Mouse (Mus musculus): ENCODE measurements around the gene Pgm5. TPM values are rescaled to one million over a fixed set of nuclear protein-coding genes. Genes with fewer than 3 reads are reported as not detected.
A peak's percentile ranks its signal among the peaks of the same experiment; 100 is the strongest.

The Pgm5 gene
- 10.9 and 11.9 TPM in 2 replicates for polyA plus RNA-seq (2015; fragmentation: Nextera tagmentation; extraction: Ambion mirVana)

GRCm38 (mm10) chr19:24861612-24862451, at the start of gene Pgm5:
Gene Pgm5, minus strand, starts transcription at chr19:24861855.
- Histone ChIP-seq H3K9me3 (no peaks in the 10 kb centered on the region), H3K9ac (peak within 1 kb of the TSS; percentile 60), H3K27ac (peak within 1 kb of the TSS; percentile 75), H3K4me2 (peak within 1 kb of the TSS; percentile 67), H3K4me1 (0 out of 2 replicates have a peak, but pooled peaks cover 8% of the 10 kb centered on the region), H3K4me3 (replicated peaks) (peak within 1 kb of the TSS; percentile 58), H3K36me3 (no peaks in the 10 kb centered on the region), H3K27me3 (replicated peaks) (no peaks in the 10 kb centered on the region; the same call in 1 of the 2 replicates)
- WGBS = under 1% methylated on average over 36 of the region's 39 CpGs
- ATAC-seq (ENCODE audit: insufficient read depth, low FRiP score, low read depth) = peak; percentile 81

- no peak for ATAC-seq (ENCODE audit: insufficient read depth, low FRiP score, low read depth)
- Histone ChIP-seq H3K27ac (no peak overlapping the region), H3K36me3 (no peaks in the 10 kb centered on the region), H3K4me1 (no peaks in the 10 kb centered on the region), H3K9ac (no peak overlapping the region), H3K27me3 (replicated peaks) (no peaks in the 10 kb centered on the region; the same call in 1 of the 2 replicates), H3K9me3 (no peaks in the 10 kb centered on the region), H3K4me2 (no peak overlapping the region), H3K4me3 (replicated peaks) (no peak overlapping the region)
- 87% methylated on average over 3 of the region's 3 CpGs for WGBS
These were observed 46.9 kb upstream of the Pgm5 start for GRCm38 (mm10) chr19:24908385-24909155.

GRCm38 (mm10) chr19:24907655-24908054, 46.0 kb upstream of the Pgm5 start:
- Histone ChIP-seq H3K4me3 (replicated peaks) (no peak overlapping the region), H3K4me2 (no peak overlapping the region), H3K27me3 (replicated peaks) (peaks cover 7% of the 10 kb centered on the region; the same call in 1 of the 2 replicates), H3K4me1 (no peaks in the 10 kb centered on the region), H3K36me3 (no peaks in the 10 kb centered on the region), H3K27ac (no peak overlapping the region), H3K9me3 (no peaks in the 10 kb centered on the region), H3K9ac (no peak overlapping the region)
- no peak for ATAC-seq (ENCODE audit: insufficient read depth, low FRiP score, low read depth)
- 91% methylated on average over 6 of the region's 6 CpGs for WGBS

GRCm38 (mm10) chr19:24902821-24903220, 41.2 kb upstream of the Pgm5 start:
- H3K4me1 ChIP-seq = peaks cover 16% of the 10 kb centered on the region
- no peaks in the 10 kb centered on the region for H3K9me3 ChIP-seq
- peaks cover 48% of the 10 kb centered on the region for H3K27me3 ChIP-seq (replicated peaks)
- ATAC-seq (ENCODE audit: insufficient read depth, low FRiP score, low read depth) = no peak
- WGBS = 44% methylated on average over 2 of the region's 2 CpGs
- H3K4me3 ChIP-seq (replicated peaks) = no peak overlapping the region
- H3K4me2 ChIP-seq = no peak overlapping the region
- no peak overlapping the region for H3K9ac ChIP-seq
- H3K27ac ChIP-seq = no peak overlapping the region
- H3K36me3 ChIP-seq = no peaks in the 10 kb centered on the region

GRCm38 (mm10) chr19:24902256-24902655, 40.6 kb upstream of the Pgm5 start:
- Histone ChIP-seq H3K9ac (no peak overlapping the region), H3K4me3 (replicated peaks) (no peak overlapping the region), H3K4me2 (no peak overlapping the region), H3K4me1 (peaks cover 20% of the 10 kb centered on the region), H3K27me3 (replicated peaks) (peaks cover 54% of the 10 kb centered on the region), H3K27ac (no peak overlapping the region), H3K9me3 (no peaks in the 10 kb centered on the region), H3K36me3 (no peaks in the 10 kb centered on the region)
- WGBS = 5% methylated on average over 2 of the region's 2 CpGs
- ATAC-seq (ENCODE audit: insufficient read depth, low FRiP score, low read depth) = no peak

GRCm38 (mm10) chr19:24901666-24902065, 40.0 kb upstream of the Pgm5 start:
- peaks cover 60% of the 10 kb centered on the region for H3K27me3 ChIP-seq (replicated peaks)
- H3K4me3 ChIP-seq (replicated peaks) = no peak overlapping the region
- no peak overlapping the region for H3K4me2 ChIP-seq
- ATAC-seq (ENCODE audit: insufficient read depth, low FRiP score, low read depth) = no peak
- H3K36me3 ChIP-seq = no peaks in the 10 kb centered on the region
- 12% methylated on average over 3 of the region's 3 CpGs for WGBS
- no peak overlapping the region for H3K9ac ChIP-seq
- no peaks in the 10 kb centered on the region for H3K9me3 ChIP-seq
- H3K27ac ChIP-seq = no peak overlapping the region
- peaks cover 23% of the 10 kb centered on the region for H3K4me1 ChIP-seq

- Histone ChIP-seq H3K27ac (no peak within 1 kb of the TSS), H3K9ac (no peak within 1 kb of the TSS), H3K4me2 (peak within 1 kb of the TSS; percentile 69), H3K9me3 (no peaks in the 10 kb centered on the region), H3K4me1 (peaks cover 23% of the 10 kb centered on the region), H3K27me3 (replicated peaks) (peaks cover 65% of the 10 kb centered on the region), H3K36me3 (no peaks in the 10 kb centered on the region), H3K4me3 (replicated peaks) (peak within 1 kb of the TSS; percentile 37)
- 2% methylated on average over 27 of the region's 27 CpGs for WGBS
- ATAC-seq (ENCODE audit: insufficient read depth, low FRiP score, low read depth) = no peak
These were observed 39.0 kb upstream of the Pgm5 start, which contains the start of gene Foxd4 for GRCm38 (mm10) chr19:24900581-24901220. Gene Foxd4, minus strand, starts transcription at chr19:24901197.

- H3K9me3 ChIP-seq = no peaks in the 10 kb centered on the region
- no peak overlapping the region for H3K27ac ChIP-seq
- H3K4me2 ChIP-seq = peak overlapping the region; percentile 69
- no peaks in the 10 kb centered on the region for H3K36me3 ChIP-seq
- no peak overlapping the region for H3K9ac ChIP-seq
- H3K27me3 ChIP-seq (replicated peaks) = peaks cover 73% of the 10 kb centered on the region
- H3K4me3 ChIP-seq (replicated peaks) = peak overlapping the region; percentile 37
- WGBS = under 1% methylated on average over 83 of the region's 84 CpGs
- peaks cover 23% of the 10 kb centered on the region for H3K4me1 ChIP-seq
- ATAC-seq (ENCODE audit: insufficient read depth, low FRiP score, low read depth) = 0 out of 2 replicates have a peak, but pooled peaks have one; percentile 27
These were observed 38.2 kb upstream of the Pgm5 start for GRCm38 (mm10) chr19:24899578-24900544.

GRCm38 (mm10) chr19:24898737-24899577, 37.3 kb upstream of the Pgm5 start:
- Histone ChIP-seq H3K36me3 (no peaks in the 10 kb centered on the region), H3K4me2 (peak overlapping the region; percentile 69), H3K27me3 (replicated peaks) (peaks cover 73% of the 10 kb centered on the region), H3K4me3 (replicated peaks) (peak overlapping the region; percentile 37), H3K9ac (no peak overlapping the region), H3K4me1 (peaks cover 23% of the 10 kb centered on the region), H3K27ac (no peak overlapping the region), H3K9me3 (no peaks in the 10 kb centered on the region)
- ATAC-seq (ENCODE audit: insufficient read depth, low FRiP score, low read depth) = no peak
- 4% methylated on average over 34 of the region's 34 CpGs for WGBS

Data from stomach, embryonic 15.5 days (tissue).